Mouse (Mus musculus): ENCODE measurements around the gene Cramp1l.
"Not testable (repeated sequence)": the region's sequence is repeated elsewhere in the genome, so short reads cannot be mapped to it uniquely, and the experiment has no call there.

Cramp1l gene

DNA sequence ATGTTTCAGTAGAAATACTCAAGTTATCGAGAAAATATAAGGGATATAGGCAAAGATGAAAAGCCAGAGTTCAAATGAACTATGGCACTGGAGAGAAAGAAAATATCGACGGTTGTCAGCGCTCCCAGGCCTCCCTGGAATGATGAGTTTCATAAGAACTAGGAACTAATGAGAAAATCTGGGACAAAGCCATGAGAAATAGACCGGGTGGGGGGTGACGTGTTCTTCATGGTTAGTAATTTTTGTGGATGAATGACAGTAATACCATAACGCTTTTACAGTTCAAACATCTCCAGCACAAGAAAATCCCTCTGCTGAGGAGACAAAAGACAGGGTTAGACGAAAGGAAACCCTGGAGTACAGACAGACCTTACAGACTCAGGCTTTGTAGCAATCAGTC, 56.2 kb downstream of the Cramp1l start:
- no peak for DNase-seq (ENCODE audit: low spot score)

- no peak for DNase-seq (ENCODE audit: low spot score)
These were observed 62.3 kb downstream of the Cramp1l start for GRCm38 (mm10) chr17:24953291-24953690.

DNA sequence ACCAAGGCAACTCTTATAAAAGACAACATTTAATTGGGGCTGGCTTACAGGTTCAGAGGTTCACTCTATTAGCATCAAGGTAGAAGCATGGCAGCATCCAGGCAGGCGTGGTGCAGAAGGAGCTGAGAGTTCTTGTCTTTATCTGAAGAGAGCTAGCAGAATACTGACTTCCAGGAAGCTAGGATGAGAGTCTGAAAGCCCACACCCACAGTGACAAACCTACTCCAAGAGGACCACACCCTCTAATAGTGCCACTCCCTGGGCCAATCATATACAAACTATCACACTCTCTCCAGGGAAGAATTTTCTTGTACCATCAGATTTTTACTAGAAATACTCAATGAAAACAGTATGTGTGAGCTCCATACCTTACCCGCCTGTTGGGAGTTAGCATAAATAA, 64.9 kb downstream of the Cramp1l start:
- no peak for DNase-seq (ENCODE audit: low spot score)

DNA sequence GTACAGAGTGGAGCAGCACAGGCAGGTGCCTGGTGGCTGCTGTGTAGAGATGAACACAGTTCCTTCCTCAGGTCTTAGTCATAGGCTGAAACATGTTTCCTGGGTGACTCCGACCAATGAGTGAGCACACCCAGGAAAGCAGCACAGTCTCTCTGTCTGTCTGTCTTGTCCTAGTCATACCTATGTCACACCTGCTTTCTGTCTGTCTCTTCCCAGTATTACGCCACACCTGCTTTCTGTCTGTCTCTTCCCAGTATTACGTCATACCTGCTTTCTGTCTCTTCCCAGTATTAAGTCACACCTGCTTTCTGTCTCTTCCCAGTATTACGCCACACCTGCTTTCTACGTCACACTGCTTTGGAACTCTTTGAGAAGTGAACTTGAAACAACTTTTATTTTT, 67.4 kb downstream of the Cramp1l start:
- DNase-seq (ENCODE audit: low spot score) = no peak

DNA sequence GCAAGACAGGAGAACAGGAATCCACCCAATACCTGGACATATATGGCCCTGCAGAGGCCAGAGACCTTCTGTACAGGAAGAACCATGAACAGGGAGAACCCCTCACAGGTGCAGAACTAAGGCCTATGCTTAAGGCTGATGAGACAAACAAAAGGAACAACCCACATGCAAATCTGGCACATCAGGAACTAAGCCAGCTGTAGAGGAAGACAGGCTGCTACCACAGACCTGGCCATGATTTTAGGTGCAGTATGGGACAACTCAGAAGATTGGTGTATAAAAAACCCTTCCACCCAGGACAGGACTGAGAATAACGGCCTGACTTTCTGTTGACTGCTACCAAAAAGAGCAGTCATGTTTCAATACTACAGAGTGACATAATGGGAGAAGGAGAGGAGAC, 72.0 kb downstream of the Cramp1l start:
- DNase-seq (ENCODE audit: low spot score) = not testable (repeated sequence)

- no peak for DNase-seq (ENCODE audit: low spot score)
These were observed 72.6 kb downstream of the Cramp1l start for GRCm38 (mm10) chr17:24943036-24943435.

DNA sequence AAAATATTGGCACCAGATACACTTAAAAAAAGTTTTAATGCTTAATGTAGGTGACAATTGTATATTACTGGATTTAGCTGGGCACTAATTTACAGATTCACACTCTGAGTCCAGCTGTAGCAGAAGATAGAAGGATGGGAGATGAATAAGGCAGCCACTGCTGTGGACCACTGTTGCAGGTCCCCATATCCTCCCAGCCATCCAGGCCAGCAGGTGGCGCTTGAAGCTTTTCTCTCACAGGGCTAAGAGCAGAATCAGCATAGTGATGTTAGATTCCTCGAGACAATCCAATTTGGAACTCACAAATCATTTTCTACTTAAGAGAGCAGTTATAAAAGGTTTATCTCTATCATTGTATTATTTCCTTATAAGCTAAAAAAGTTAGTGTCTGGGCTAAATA, 73.1 kb downstream of the Cramp1l start:
- DNase-seq (ENCODE audit: low spot score) = peak; percentile 41

- no peak for DNase-seq (ENCODE audit: low spot score)
These were observed 78.3 kb downstream of the Cramp1l start for GRCm38 (mm10) chr17:24937266-24937665.

DNA sequence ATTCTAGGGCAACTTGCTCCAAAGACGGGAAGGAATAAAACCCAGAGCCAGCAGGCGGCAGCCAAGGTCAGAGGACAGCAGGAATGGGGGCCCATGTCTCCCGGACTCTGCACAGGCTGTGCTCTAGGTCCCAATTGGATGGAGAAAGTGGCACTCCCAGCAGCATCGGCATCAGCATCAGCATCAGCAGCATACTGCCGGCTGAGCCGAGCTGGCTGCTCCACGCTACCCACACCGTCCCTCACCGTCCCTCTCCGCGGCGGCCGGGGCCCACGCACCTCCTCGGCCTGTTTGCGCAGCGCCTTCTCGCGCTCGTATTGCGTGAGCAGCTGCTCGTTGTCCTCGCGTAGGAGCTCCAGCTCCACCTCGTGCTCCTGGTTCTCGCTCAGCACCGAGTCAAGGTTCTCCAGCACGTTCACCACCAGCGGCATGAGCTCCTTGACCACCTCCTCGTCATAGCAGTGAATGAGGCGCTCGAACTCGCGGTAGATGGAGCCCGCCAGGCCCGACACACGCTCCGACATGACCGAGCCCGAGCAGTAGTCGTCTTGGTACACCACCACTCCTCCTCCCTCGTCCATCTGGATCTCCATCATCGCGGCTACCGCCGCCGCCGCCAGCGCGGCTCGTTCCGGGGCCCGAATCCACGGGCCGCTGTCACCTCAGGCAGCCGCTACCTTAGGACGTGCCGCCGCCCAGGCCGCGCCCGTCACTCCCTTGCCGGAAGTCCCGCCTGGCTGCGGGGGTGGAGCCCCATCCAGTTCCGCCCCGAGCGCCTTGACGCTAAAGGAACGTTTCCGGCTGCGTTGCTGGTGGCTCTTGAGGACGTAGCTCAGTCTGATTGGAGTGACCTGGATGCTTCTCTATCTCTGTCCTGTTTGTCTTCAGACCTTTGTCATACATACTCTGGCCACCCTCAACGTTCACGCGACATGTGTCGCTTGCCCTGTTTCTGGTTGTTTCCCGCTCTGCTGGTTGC, 79.0 kb downstream of the Cramp1l start, which contains the start of gene Mapk8ip3:
Mapk8ip3 (minus strand) TSS at position 719 of the 979 bp plus-strand sequence.
- DNase-seq (ENCODE audit: low spot score) = peak; percentile 95

- DNase-seq (ENCODE audit: low spot score) = no peak
These were observed 79.9 kb downstream of the Cramp1l start for GRCm38 (mm10) chr17:24935666-24936065.

DNA sequence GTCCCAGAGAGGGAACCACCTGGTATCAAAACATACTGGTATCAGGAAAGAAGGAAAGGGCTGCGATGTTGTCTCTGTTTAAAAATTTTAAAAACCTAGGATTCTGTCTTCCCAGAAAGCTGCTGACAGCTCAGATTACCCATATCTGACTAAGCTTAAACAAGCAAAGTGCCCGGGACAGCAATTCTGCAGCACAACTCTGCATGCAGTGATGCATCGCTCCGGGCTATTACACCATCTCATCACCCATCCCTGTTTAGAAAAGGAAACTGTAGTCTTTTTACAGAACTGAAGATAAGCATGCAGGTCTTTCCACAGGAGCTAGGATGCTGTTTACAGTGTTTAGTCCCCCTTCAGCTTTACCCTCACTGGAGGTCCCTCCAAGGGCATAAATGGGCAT, 80.7 kb downstream of the Cramp1l start:
- peak; percentile 7 for DNase-seq (ENCODE audit: low spot score)

DNA sequence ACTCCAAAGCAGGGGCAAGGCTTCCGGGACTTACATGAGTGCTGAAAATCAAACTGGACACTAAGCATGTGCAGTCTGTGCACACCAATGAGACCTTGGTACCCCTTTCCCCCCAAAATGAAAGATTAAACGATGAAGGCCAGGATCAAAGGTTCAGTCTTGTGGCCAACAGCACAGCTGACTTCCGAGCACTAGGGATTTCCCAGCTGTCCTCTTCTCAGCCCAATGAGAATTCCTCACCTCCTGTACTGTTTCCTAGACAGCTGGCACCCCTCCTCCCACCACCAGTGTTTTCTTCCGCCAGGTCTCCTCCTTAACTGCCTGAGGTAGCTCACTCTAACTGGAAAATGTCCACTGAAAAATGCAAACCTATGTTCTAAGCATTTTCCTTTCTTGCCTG, 82.4 kb downstream of the Cramp1l start:
- no peak for DNase-seq (ENCODE audit: low spot score)

- no peak for DNase-seq (ENCODE audit: low spot score)
These were observed 83.2 kb downstream of the Cramp1l start for GRCm38 (mm10) chr17:24932431-24932830.

GRCm38 (mm10) chr17:24929506-24929905, 86.1 kb downstream of the Cramp1l start:
- DNase-seq (ENCODE audit: low spot score) = no peak

- DNase-seq (ENCODE audit: low spot score) = no peak
These were observed 92.3 kb downstream of the Cramp1l start for GRCm38 (mm10) chr17:24923246-24923645.

- DNase-seq (ENCODE audit: low spot score) = no peak
These were observed 101.6 kb downstream of the Cramp1l start for GRCm38 (mm10) chr17:24913984-24914383.

Data from urinary bladder, postnatal 14 days (tissue).